Mouse (Mus musculus): ENCODE data around the gene Trappc3l. TPM values are rescaled to one million over a fixed set of nuclear protein-coding genes. Genes with fewer than 3 reads are reported as not detected.

Trappc3l gene
- not detected for total RNA-seq (2023)

GRCm38 (mm10) chr10:34037401-34037800 is at the start of gene Trappc3l:
TSS of gene Trappc3l (plus strand) at chr10:34037597.

DNA sequence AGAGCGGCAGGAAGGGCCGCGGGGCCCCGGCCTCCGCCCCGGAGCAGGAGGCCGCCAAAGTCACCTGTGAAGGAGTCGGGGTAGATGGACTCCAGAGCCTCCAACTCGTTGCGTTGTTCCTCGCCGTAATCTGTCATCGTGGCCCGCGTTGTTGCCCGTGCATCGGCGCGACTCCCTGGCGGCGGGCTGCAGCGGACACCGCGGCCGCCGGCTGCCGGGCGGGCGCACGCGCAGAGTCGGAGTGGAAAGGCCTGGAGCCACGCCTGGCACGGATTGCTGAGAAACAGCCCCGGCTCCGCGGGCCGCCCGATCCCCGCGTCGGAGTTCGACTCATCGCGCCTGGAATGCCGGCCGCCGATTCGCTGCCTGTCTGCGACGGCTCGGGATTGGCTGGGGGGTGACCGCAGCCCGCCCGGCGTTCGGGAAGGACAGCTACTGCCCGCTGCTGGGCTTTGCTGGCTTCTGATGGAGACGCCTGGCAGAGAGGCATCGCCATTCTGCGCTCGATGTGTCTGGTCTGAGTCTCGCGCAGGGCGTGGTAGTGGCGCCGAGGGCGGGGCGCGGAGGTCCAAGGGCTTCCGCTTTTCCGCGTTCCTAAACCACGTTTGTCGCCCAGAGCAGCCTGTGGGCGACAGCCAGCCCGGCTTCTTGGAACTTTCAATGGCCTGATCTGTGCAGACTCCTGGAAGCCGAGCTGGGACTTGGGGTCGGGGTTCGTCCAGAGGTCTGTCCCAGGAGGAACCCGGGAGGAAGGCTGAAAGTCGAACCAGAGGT is 17.9 kb upstream of the Trappc3l start, which contains the start of gene Rwdd1:
Gene Rwdd1 (minus strand): TSS at position 323 of the 774 bp plus-strand sequence.

DNA sequence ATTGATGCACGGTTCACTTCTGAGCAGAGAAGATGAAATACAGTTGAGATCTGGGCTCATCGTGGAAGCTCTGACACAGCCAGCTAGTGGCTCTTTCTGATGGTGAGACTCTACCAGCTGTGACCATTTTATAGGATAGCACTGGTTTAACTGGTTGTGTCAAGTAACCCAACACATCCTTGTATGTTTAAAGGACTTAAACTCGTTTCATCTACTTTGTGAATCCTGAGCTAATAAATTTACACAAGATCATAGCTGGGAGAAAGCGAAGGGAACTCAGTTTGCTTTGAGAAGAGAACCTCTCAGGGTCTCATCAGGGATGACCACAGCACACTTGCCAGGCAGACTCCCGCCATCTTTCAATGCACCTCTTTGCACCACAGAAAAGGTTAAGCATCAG is 6.8 kb downstream of the Trappc3l start, which contains the start of gene Calhm4:
Gene Calhm4 (minus strand): TSS at position 101 of the 400 bp plus-strand sequence.

DNA sequence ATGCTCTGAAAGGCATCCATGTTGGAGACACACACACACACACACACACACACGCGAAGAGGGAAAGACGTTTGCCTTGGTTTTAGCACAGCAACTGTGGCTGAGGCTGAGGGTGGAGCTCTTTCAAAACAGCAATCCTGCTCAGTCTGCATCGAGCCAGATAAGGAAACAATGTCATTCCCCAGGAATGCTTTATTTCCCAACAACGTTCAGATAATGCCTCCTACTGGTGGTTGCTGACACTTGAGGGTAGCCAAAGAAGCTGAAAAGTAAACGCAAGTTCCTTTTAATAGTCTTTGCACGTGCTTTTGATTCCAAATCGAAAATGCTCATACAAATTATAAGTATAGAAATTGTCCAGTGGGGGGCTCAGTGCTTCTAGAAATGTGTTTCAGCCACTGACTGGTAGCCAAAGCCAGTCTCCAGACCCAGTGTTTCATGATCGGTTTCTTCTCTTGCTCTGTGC is 59.1 kb downstream of the Trappc3l start, which contains the start of gene Calhm5:
Gene Calhm5 (minus strand): TSS at position 102 of the 466 bp plus-strand sequence.

GRCm38 (mm10) chr10:34127392-34128378 is 90.3 kb downstream of the Trappc3l start, which contains the start of gene Calhm6:
TSS of gene Calhm6 (minus strand) at chr10:34127984.

Other genes with a start within 250 kb of the Trappc3l start
- gene Sult3a1, start 179.9 kb upstream of the Trappc3l start, total RNA-seq (2023) = not detected
- gene Rsph4a, start 132.5 kb upstream of the Trappc3l start, total RNA-seq (2023) = not detected
- gene Zup1, start 86.3 kb upstream of the Trappc3l start, total RNA-seq (2023) = 10 to 100 TPM; 30.5 to 34.6 TPM
- 10 to 100 TPM; 38.2 to 39.3 TPM for gene Rwdd1, start 18.0 kb upstream of the Trappc3l start, total RNA-seq (2023)
- gene Calhm4, start 6.7 kb downstream of the Trappc3l start, total RNA-seq (2023) = not detected
- gene Calhm5, start 58.9 kb downstream of the Trappc3l start, total RNA-seq (2023) = not detected
- 1 to 10 TPM; 3.3 to 5.2 TPM for gene Calhm6, start 90.4 kb downstream of the Trappc3l start, total RNA-seq (2023)
- 10 to 100 TPM; 11.5 to 12.3 TPM for gene Dse, start 170.1 kb downstream of the Trappc3l start, total RNA-seq (2023)
- 10 to 100 TPM; 69.1 to 71.3 TPM for gene Tspyl1, start 244.6 kb downstream of the Trappc3l start, total RNA-seq (2023)

Measured in neutrophil, adult 83 days (primary cell).